ENCODE assay signal across 1 mouse cellular context in the genomic region with DNA sequence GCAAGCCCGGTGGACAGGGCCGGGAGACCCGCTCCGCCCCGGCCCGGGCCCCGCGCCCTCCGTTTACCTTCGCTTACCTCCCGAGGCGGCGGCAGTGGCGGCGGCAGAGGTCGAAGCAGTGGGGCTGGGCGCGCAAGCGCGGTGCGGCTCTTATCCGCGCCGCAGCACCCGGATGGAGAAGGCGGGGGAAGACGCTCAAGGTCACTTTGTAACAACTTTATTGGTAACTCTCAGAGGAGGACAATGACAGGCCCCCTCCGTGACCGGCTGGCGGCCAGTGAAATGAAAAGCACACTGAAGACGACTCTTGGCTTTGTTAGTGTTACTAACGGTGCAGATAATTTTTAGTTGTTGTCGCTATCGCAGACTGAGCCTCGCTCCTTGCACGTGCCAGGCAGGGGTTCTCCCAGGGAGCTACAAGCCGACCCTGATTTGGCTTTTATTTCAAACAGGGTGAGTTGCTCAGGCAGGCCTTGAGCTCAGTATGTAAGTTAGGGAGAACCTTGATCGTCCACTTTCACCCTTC.
A peak's percentile ranks its signal among the peaks of the same experiment; 100 is the strongest.
TF ChIP-seq lines count a peak whose summit lies in the region.

Gene Atp5g3 (minus strand): TSS at position 152 of the 526 bp plus-strand sequence.

TF ChIP-seq in CH12.LX, 34 proteins besides CTCF, POLR2A, EP300 and RAD21 (continued from another document):
- peak; percentile 8; the same call in 1 of the 2 replicates for TF ChIP-seq JUN (IDR thresholded peaks at IDR 0.05; ENCODE audit: insufficient read depth, low read depth, low read length)
- TF ChIP-seq ZMIZ1 (IDR thresholded peaks at IDR 0.05; ENCODE audit: low read depth, low read length) = peak; percentile 88; the same call in 1 of the 2 replicates
- no peak for TF ChIP-seq SMC3 (IDR thresholded peaks at IDR 0.05; ENCODE audit: low read depth, low read length)
- TF ChIP-seq JUND (conservative IDR thresholded peaks at IDR 0.05; ENCODE audit: low read depth, low read length) = no peak
- peak; percentile 50; the same call in 1 of the 2 replicates for TF ChIP-seq ZNF384 (IDR thresholded peaks at IDR 0.05; ENCODE audit: low read depth, low read length)
- peak; percentile 92 for TF ChIP-seq NRF1 (IDR thresholded peaks at IDR 0.05; ENCODE audit: low read depth, low read length)
- no peak for TF ChIP-seq PAX5 (IDR thresholded peaks at IDR 0.05; ENCODE audit: low read length)
- no peak for TF ChIP-seq ZC3H11A (IDR thresholded peaks at IDR 0.05; ENCODE audit: low read depth, low read length)
- no peak for TF ChIP-seq ZKSCAN1 (IDR thresholded peaks at IDR 0.05; ENCODE audit: borderline replicate concordance, low read depth, low read length)
- peak; percentile 81 for TF ChIP-seq MYC (IDR thresholded peaks at IDR 0.05; ENCODE audit: low read depth, low read length)
- no peak for TF ChIP-seq MAFK (IDR thresholded peaks at IDR 0.05; ENCODE audit: insufficient replicate concordance, low read length)
- no peak for TF ChIP-seq USF1 (IDR thresholded peaks at IDR 0.05; ENCODE audit: low read depth, low read length)
- peak; percentile 63; the same call in 1 of the 2 replicates for TF ChIP-seq IRF4 (IDR thresholded peaks at IDR 0.05; ENCODE audit: low read depth, low read length)
- TF ChIP-seq RCOR1 (conservative IDR thresholded peaks at IDR 0.05; ENCODE audit: low read depth, low read length) = no peak
- 0 out of 2 replicates have a peak, but pooled peaks have one; percentile 40 for TF ChIP-seq CHD2 (IDR thresholded peaks at IDR 0.05; ENCODE audit: low read length)
- TF ChIP-seq BHLHE40 (IDR thresholded peaks at IDR 0.05; ENCODE audit: low read depth, low read length) = peak; percentile 85
- peak; percentile 82 for TF ChIP-seq TCF12 (IDR thresholded peaks at IDR 0.05; ENCODE audit: low read depth, low read length)
- TF ChIP-seq MAX (IDR thresholded peaks at IDR 0.05; ENCODE audit: low read length) = peak; percentile 15; the same call in 1 of the 2 replicates
- peak; percentile 83 for TF ChIP-seq ELF1 (IDR thresholded peaks at IDR 0.05; ENCODE audit: low read depth, low read length)
- TF ChIP-seq UBTF (IDR thresholded peaks at IDR 0.05; ENCODE audit: low read depth, low read length) = peak; percentile 15; the same call in 1 of the 2 replicates
- TF ChIP-seq MAZ (IDR thresholded peaks at IDR 0.05; ENCODE audit: low read depth, low read length) = peak; percentile 97
- peak; percentile 88 for TF ChIP-seq HCFC1 (IDR thresholded peaks at IDR 0.05; ENCODE audit: low read depth, low read length)
- TF ChIP-seq ETS1 (conservative IDR thresholded peaks at IDR 0.05; ENCODE audit: low read depth, low read length) = peak; percentile 34; the same call in 1 of the 2 replicates
- TF ChIP-seq MXI1 (IDR thresholded peaks at IDR 0.05; ENCODE audit: low read depth, low read length) = peak; percentile 75; the same call in 1 of the 2 replicates
- TF ChIP-seq MEF2A (IDR thresholded peaks at IDR 0.05; ENCODE audit: borderline replicate concordance, low read depth, low read length) = no peak; the same call in 1 of the 2 replicates
- no peak; the same call in 1 of the 2 replicates for TF ChIP-seq GABPA (IDR thresholded peaks at IDR 0.05; ENCODE audit: insufficient replicate concordance, low read depth, low read length)
- peak; percentile 94 for TF ChIP-seq TBP (conservative IDR thresholded peaks at IDR 0.05; ENCODE audit: low read depth, low read length)
- TF ChIP-seq POLR2AphosphoS2 (IDR thresholded peaks at IDR 0.05; ENCODE audit: low read depth, low read length) = peak; percentile 80; the same call in 1 of the 2 replicates
- no peak; the same call in 1 of the 2 replicates for TF ChIP-seq CHD1 (IDR thresholded peaks at IDR 0.05; ENCODE audit: low read depth, low read length)
